Mouse (Mus musculus) C2C12 (cell line): ENCODE measurements around the gene Ggt5.

Experiments used
- CTCF ChIP-seq: IDR thresholded peaks from one replicate; pipeline ENCODE4 v1.5.1; 2011; ENCODE audit not compliant: control insufficient read depth, insufficient read depth, insufficient read length
- MAX ChIP-seq: IDR thresholded peaks from one replicate; pipeline ENCODE4 v1.6.1; 2011; ENCODE audit warnings: mild to moderate bottlenecking, control low read depth
- MYOG ChIP-seq: IDR thresholded peaks from one replicate; pipeline ENCODE4 v1.6.1; 2011; ENCODE audit not compliant: control insufficient read depth, insufficient read length; ENCODE audit errors: extremely low read depth
- USF1 ChIP-seq: IDR thresholded peaks from one replicate; pipeline ENCODE4 v1.6.1; 2011; ENCODE audit warnings: low read depth, mild to moderate bottlenecking, control low read depth, moderate library complexity

- TF ChIP-seq CTCF: no peak
- TF ChIP-seq MYOG: no peak
- TF ChIP-seq MAX: no peak
- no peak for TF ChIP-seq USF1
Measured at GRCm38 (mm10) chr10:75586553-75586879, 2.6 kb upstream of the Ggt5 start.
